Mouse (Mus musculus): ENCODE data around the gene Dtx1.

Dtx1 gene

GRCm38 (mm10) chr5:120711827-120712226, at the start of gene Dtx1:
TSS of gene Dtx1 (minus strand) at chr5:120711927.
- DNase-seq (ENCODE audit: low spot score): no peak

- no peak for DNase-seq (ENCODE audit: low spot score)
Observed at GRCm38 (mm10) chr5:120754215-120754614, 42.5 kb upstream of the Dtx1 start.

- no peak for DNase-seq (ENCODE audit: low spot score)
Observed at GRCm38 (mm10) chr5:120752786-120753185, 41.1 kb upstream of the Dtx1 start.

- no peak for DNase-seq (ENCODE audit: low spot score)
Observed at GRCm38 (mm10) chr5:120751206-120751605, 39.5 kb upstream of the Dtx1 start.

- no peak for DNase-seq (ENCODE audit: low spot score)
Observed at GRCm38 (mm10) chr5:120749688-120750087, 38.0 kb upstream of the Dtx1 start, which contains the start of gene Oas2. TSS of gene Oas2 (minus strand) at chr5:120749853.

GRCm38 (mm10) chr5:120746451-120746850, 34.7 kb upstream of the Dtx1 start:
- peak; percentile 65 for DNase-seq (ENCODE audit: low spot score)

GRCm38 (mm10) chr5:120742125-120742524, 30.4 kb upstream of the Dtx1 start:
- peak; percentile 24 for DNase-seq (ENCODE audit: low spot score)

- no peak for DNase-seq (ENCODE audit: low spot score)
Observed at GRCm38 (mm10) chr5:120734380-120734990, 22.8 kb upstream of the Dtx1 start.

GRCm38 (mm10) chr5:120733696-120734095, 22.0 kb upstream of the Dtx1 start:
- no peak for DNase-seq (ENCODE audit: low spot score)

GRCm38 (mm10) chr5:120732740-120733139, 21.0 kb upstream of the Dtx1 start:
- DNase-seq (ENCODE audit: low spot score): no peak

GRCm38 (mm10) chr5:120729319-120729718, 17.6 kb upstream of the Dtx1 start:
- DNase-seq (ENCODE audit: low spot score): no peak

- DNase-seq (ENCODE audit: low spot score): no peak
Observed at GRCm38 (mm10) chr5:120725811-120726455, 14.2 kb upstream of the Dtx1 start.

GRCm38 (mm10) chr5:120721005-120721404, 9.3 kb upstream of the Dtx1 start:
- DNase-seq (ENCODE audit: low spot score): no peak

GRCm38 (mm10) chr5:120718600-120719378, 7.1 kb upstream of the Dtx1 start:
- DNase-seq (ENCODE audit: low spot score): no peak

- DNase-seq (ENCODE audit: low spot score): no peak
Observed at GRCm38 (mm10) chr5:120717136-120717535, 5.4 kb upstream of the Dtx1 start.

GRCm38 (mm10) chr5:120714314-120714713, 2.6 kb upstream of the Dtx1 start:
- DNase-seq (ENCODE audit: low spot score): no peak

- no peak for DNase-seq (ENCODE audit: low spot score)
Observed at GRCm38 (mm10) chr5:120712721-120713120, 994 bp upstream of the Dtx1 start.

GRCm38 (mm10) chr5:120711416-120711815, 311 bp downstream of the Dtx1 start:
- no peak for DNase-seq (ENCODE audit: low spot score)

- no peak for DNase-seq (ENCODE audit: low spot score)
Observed at GRCm38 (mm10) chr5:120710826-120711248, 890 bp downstream of the Dtx1 start.

GRCm38 (mm10) chr5:120710161-120710825, 1.4 kb downstream of the Dtx1 start:
- no peak for DNase-seq (ENCODE audit: low spot score)

- no peak for DNase-seq (ENCODE audit: low spot score)
Observed at GRCm38 (mm10) chr5:120706976-120707375, 4.8 kb downstream of the Dtx1 start.

GRCm38 (mm10) chr5:120706541-120706940, 5.2 kb downstream of the Dtx1 start:
- DNase-seq (ENCODE audit: low spot score): no peak
